Mouse (Mus musculus) right cerebral cortex, postnatal 25 days (tissue): ENCODE measurements around the gene Gm21992.

ENCODE experiments used
- DNase-seq: peaks from one replicate; pipeline ENCODE4 v3.0.0; 2022

Gene Gm21992

DNA sequence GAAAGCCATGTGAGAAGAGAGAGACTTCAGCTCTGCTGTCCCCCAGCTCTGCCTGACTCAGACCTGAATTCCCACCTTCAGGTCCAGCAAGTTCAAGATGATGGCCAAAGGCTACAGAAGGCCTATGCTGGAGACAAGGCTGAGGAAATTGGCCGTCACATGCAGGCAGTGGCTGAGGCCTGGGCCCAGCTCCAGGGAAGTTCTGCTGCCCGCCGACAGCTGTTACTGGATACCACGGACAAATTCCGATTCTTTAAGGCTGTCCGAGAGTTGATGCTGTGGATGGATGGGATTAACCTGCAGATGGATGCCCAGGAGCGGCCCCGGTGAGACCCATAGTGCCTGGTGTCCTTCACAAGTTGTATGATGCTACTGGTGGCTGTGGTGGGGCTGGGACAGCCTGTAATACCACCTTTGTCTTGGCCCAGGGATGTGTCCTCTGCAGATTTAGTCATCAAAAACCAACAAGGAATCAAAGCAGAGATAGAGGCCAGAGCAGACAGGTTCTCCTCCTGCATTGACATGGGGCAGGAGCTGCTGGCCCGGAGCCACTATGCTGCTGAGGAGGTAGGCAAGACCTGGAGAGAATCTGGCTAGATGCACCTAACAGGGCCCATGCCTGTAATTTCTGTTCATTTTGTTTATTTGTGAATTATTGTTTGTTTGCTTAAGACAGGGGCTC is 63.6 kb downstream of the Gm21992 start:
- no peak for DNase-seq

GRCm38 (mm10) chr19:4746611-4747010 is 64.8 kb downstream of the Gm21992 start:
- DNase-seq = peak; percentile 15

- peak; percentile 7 for DNase-seq
These were observed 65.7 kb downstream of the Gm21992 start for GRCm38 (mm10) chr19:4745681-4746080.

DNA sequence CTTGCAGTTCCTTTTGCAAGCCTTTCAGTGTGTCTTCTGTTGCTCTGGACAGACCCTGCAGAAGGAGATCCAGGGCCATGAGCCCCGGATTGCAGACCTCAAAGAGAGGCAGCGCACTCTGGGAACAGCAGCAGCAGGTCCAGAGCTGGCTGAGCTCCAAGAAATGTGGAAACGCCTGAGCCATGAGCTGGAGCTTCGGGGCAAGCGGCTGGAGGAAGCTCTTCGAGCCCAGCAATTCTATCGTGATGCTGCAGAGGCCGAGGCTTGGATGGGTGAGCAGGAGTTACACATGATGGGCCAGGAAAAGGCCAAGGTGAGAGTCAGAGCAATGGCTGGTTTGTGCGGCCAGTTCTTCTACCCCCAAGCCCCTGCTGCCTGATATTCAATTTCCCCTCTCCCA is 66.4 kb downstream of the Gm21992 start:
- peak; percentile 14 for DNase-seq

GRCm38 (mm10) chr19:4744026-4744425 is 67.4 kb downstream of the Gm21992 start:
- DNase-seq = peak; percentile 3

DNA sequence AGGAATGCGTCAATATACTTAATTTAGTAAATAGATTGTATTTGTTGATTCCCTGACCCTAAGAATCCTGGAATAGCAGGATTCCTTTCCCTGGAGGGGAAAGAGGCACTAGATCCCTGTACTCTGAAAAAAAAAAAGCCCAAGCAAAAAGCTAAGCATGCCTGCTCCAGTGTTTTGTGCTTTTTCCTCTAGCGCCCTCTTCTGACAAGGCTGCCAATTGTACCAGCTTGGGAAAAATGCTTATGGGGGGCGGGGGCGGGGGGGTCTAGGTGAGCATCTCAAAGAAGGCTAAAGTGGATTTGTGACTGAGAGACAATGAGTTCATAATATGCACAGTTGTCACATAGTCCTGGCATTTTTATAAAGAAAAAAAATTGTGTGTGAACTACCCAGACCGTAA is 67.9 kb downstream of the Gm21992 start:
- no peak for DNase-seq

GRCm38 (mm10) chr19:4742229-4742628 is 69.2 kb downstream of the Gm21992 start:
- DNase-seq = no peak

DNA sequence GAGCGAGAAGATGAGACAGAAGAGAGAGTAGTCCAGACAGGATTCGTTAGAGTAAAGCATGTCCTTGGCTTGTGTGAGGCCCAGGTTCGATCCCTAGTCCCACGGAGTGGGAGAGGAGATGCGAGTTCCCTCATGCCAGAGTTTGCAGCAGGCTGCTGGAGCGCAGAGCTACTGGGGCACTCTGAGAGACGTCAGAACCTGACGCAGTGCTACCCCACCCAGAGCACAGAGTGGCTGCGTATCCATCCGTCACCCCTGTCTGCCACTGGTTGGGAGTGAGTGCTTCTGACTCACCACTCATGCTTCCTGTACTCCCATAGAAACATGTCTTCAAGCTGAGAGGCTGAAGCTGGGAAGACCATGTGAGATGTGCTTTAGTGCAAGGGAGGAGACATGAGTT is 69.9 kb downstream of the Gm21992 start:
- no peak for DNase-seq

- no peak for DNase-seq
These were observed 71.7 kb downstream of the Gm21992 start for GRCm38 (mm10) chr19:4739762-4740161.

DNA sequence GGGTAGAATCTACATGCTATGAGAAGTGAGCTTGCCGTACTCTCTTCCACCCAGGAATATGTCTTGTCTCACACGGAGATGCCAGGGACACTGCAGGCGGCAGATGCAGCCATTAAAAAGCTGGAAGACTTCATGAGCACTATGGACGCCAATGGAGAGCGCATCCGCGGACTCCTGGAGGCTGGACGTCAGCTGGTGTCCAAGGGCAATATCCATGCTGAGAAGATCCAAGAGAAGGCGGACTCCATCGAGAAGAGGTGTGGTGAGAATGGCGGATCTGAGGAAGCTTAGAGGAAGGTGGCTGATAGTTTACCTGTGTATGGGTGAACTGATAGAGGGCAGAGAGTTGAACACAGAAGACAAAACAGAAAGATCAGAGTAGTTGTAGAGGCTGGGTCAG is 72.4 kb downstream of the Gm21992 start:
- DNase-seq = no peak

- DNase-seq = no peak
These were observed 73.5 kb downstream of the Gm21992 start for GRCm38 (mm10) chr19:4737866-4738265.

DNA sequence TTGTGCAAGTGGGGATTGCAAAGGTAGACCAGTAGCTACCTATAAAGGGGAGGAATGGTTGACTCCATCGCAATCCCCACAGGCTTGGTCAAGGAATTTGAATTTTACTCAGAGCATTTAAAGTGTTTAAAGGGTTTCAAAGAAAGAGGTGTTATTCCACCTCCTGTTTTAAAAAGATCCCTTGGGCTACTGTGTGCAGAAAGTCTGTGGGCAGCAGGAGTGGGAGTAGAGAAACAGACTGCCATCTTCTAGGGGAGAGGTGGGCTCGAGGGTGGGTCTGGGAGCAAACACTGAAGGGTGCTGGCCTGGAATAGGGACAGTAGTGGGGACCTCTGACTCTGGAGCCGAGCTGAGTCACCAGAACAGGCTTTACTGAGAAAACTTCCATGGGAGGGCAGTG is 78.4 kb downstream of the Gm21992 start:
- DNase-seq = no peak

DNA sequence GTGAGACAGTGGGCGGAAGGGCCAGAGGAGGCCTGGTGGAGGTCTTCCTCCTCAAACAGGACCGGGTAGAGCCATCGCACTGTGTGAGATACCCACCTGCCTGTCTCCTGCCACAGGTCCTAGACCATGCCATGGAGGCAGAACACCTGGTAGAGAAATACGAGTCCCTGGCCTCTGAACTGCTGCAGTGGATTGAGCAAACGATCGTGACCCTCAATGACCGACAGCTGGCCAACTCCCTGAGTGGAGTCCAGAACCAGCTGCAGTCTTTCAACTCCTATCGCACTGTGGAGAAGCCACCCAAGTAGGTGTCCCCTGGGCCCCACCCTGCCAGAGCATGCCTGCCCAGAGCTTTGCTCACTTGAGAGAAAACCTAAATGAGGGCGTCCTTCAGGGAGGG is 82.2 kb downstream of the Gm21992 start:
- DNase-seq = no peak

GRCm38 (mm10) chr19:4720671-4721244 is 90.7 kb downstream of the Gm21992 start:
- DNase-seq = no peak

DNA sequence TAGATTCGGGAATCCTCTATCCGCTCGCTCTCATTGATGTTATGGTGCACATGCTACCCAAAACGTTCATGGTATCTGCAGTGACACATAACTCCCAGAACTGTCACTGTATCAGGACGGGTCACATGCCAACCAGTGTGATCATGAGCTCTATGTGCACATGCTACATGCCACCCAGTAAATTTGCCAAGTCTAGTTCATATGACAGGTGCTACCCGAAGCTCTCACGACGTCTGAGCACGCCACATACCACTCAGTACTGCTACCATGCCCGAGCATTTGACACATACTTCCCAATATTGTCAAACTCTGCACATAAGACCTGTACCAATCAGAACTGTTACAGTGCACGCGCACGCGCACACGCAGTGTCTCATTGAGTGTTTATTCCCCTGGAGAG is 91.3 kb downstream of the Gm21992 start:
- DNase-seq = no peak

DNA sequence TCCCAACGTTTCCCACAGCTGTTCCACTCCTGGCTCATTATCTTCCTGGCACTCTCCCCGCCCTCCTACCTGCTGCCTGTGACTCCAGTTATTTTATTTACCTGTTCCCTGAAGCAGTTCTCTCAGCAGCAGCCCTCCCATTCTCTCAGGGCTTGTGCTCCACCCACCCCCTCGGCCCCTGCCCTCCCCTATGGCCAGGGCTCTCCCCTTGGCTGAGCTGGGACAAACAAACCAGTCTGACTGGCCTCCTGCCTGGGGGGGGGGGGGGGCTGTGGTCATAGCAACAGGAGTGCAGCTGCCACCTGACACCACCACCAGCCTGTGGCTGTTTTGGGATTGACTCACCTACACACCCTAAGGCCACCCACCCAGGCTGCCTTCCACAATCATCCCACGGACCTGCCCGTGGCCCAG is 92.1 kb downstream of the Gm21992 start:
- no peak for DNase-seq

DNA sequence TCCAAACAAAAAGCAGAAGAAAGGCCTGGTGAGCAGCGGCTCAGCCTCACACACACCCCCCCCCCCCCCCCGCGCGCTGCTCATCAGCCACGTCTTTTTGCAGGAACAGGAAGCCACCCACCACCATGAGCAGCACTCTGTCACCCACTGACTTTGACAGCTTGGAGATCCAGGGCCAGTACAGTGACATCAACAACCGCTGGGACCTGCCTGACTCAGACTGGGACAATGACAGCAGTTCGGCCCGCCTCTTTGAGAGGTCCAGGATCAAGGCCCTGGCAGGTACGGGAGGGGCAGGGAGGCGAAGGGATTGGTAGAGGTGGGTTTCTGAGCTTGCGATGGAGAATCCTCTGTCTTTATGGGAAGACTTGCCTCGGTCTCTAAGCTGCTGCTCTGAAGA is 92.7 kb downstream of the Gm21992 start:
- DNase-seq = no peak

- DNase-seq = no peak
These were observed 94.1 kb downstream of the Gm21992 start for GRCm38 (mm10) chr19:4717281-4717680.

GRCm38 (mm10) chr19:4716756-4717155 is 94.7 kb downstream of the Gm21992 start:
- DNase-seq = no peak

DNA sequence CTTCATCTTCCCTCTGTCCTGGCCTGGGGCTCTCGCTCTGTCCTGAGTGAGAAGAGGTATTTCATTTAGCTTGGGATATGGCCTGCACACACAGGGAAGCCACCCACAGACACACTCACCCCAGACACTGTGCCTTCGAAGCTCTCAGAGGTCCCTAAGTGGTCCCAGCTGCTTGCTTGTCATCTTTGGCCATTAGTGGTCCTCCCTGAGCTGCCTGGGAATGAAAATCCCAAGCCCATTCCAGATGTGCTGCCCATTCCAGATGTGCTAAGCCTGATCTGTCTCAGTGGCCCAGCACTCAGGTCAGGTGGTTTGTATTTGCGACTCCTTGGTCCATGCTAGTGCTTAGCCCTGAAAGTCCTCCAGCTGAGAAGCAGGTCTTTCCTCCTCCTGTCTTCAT is 97.5 kb downstream of the Gm21992 start:
- DNase-seq = no peak

GRCm38 (mm10) chr19:4712781-4713526 is 98.5 kb downstream of the Gm21992 start:
- no peak for DNase-seq

GRCm38 (mm10) chr19:4712156-4712780 is 99.1 kb downstream of the Gm21992 start:
- no peak for DNase-seq

DNA sequence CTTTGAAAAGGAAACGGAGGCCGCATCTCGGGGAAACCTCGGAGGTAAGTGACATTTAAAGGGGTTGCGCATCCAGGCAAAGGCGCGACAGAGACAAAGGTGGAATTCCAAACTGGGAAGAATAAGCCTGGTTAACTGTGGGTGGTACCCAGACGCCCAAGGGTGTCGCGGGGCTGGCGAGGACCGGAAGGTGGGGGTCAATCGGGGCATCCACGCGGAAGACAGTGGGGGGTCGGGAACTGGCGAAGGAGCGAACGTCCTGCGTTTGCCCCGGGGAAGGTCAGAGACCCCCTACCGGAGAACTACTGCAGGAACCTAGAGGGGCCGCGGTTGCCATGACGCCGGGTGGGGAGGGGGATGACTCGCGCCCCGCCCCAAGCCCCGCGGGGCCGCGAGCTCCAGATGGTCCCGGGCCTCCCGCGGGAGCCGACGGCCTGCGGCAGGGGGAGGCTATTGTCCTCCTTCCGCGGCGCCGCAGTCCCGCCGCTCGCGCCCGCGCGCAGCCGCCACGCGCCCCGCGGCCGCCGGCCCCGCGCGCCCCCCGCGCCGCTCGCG is 99.7 kb downstream of the Gm21992 start:
- DNase-seq = no peak
